ENCODE assay signal across 29 mouse cellular contexts in genomic region chr13:70837571-70837970, GRCm38 (mm10). TPM values are rescaled to one million over a fixed set of nuclear protein-coding genes. Genes with fewer than 3 reads are reported as not detected.
DNase-seq lines count a peak whose midpoint lies in the region; ATAC-seq and TF ChIP-seq lines count a peak whose summit lies in the region.
"Had no signal": no experiment of that assay in that cellular context is flagged by ENCODE, and none has a peak within 500 bp of the region (broad histone marks: within the 10 kb centered on the region; RNA-seq: fewer than 3 reads in every experiment).

No protein-coding gene starts in this region.

- H3K9me3 ChIP-seq in forebrain, embryonic 14.5 days (replicated peaks; ENCODE audit: control insufficient read depth, low read length): no peaks in the 10 kb centered on the region
- no peaks in the 10 kb centered on the region for H3K9me3 ChIP-seq in forebrain, embryonic 16.5 days (ENCODE audit: control insufficient read depth, low read length)
- H3K9me3 ChIP-seq in midbrain, postnatal 0 days (ENCODE audit: low read length): no peaks in the 10 kb centered on the region
- H3K9me3 ChIP-seq in midbrain, embryonic 14.5 days (ENCODE audit: control insufficient read depth, low read length): no peaks in the 10 kb centered on the region
- H3K9me3 ChIP-seq in neural tube, embryonic 15.5 days (replicated peaks): no peaks in the 10 kb centered on the region
- H3K9me3 ChIP-seq: embryonic facial prominence, embryonic 12.5 days; forebrain, embryonic 15.5 days; heart, embryonic 12.5 days; limb, embryonic 13.5 days; liver, embryonic 12.5 days; midbrain, embryonic 15.5 days; neural tube, embryonic 12.5 days had no signal

- H3K27ac ChIP-seq in forebrain, embryonic 14.5 days (ENCODE audit: low read depth, low read length): no peak overlapping the region
- no peak overlapping the region for H3K27ac ChIP-seq in forebrain, embryonic 16.5 days (ENCODE audit: low read length)
- H3K27ac ChIP-seq in midbrain, postnatal 0 days (ENCODE audit: low read depth, low read length): no peak overlapping the region
- no peak overlapping the region for H3K27ac ChIP-seq in midbrain, embryonic 14.5 days (replicated peaks; ENCODE audit: low read depth, low read length)
- H3K27ac ChIP-seq in neural tube, embryonic 15.5 days (replicated peaks): no peak overlapping the region
- H3K27ac ChIP-seq: embryonic facial prominence, embryonic 12.5 days; forebrain, embryonic 15.5 days; gastrocnemius, adult 2 months; hindbrain, embryonic 14.5 days; limb, embryonic 13.5 days; liver, embryonic 12.5 days; midbrain, embryonic 15.5 days; neural tube, embryonic 12.5 days had no signal

- H3K36me3 ChIP-seq in forebrain, embryonic 14.5 days (ENCODE audit: control insufficient read depth, insufficient read depth, low read length): no peaks in the 10 kb centered on the region
- no peaks in the 10 kb centered on the region for H3K36me3 ChIP-seq in forebrain, embryonic 16.5 days (ENCODE audit: control insufficient read depth, insufficient read depth)
- H3K36me3 ChIP-seq in midbrain, postnatal 0 days (ENCODE audit: insufficient read depth, low read length): no peaks in the 10 kb centered on the region
- H3K36me3 ChIP-seq in midbrain, embryonic 14.5 days (ENCODE audit: control insufficient read depth, insufficient read depth, low read length): no peaks in the 10 kb centered on the region
- no peaks in the 10 kb centered on the region for H3K36me3 ChIP-seq in neural tube, embryonic 15.5 days
- H3K36me3 ChIP-seq: embryonic facial prominence, embryonic 12.5 days; forebrain, embryonic 15.5 days; heart, embryonic 12.5 days; limb, embryonic 13.5 days; liver, embryonic 12.5 days; midbrain, embryonic 15.5 days; neural tube, embryonic 12.5 days had no signal

- peak; percentile 16 for DNase-seq in forebrain, embryonic 14.5 days (ENCODE audit: low spot score)
- peak; percentile 20 for DNase-seq in kidney, adult 9 months
- DNase-seq in kidney, postnatal 14 days: no peak
- DNase-seq in midbrain, postnatal 0 days (ENCODE audit: low spot score): peak; percentile 26
- no peak for DNase-seq in midbrain, embryonic 14.5 days
- DNase-seq: adrenal gland, postnatal 25 days; cerebellum, adult 18-20 months; embryo, embryonic 11 days; gastrocnemius, adult 2 months; gastrocnemius, postnatal 36 days; heart, adult 18-20 months; kidney, postnatal 10 days; lung, adult 2 months; lung, postnatal 14 days; thymus, adult 2 months; thymus, postnatal 36 days had no signal

- no peak overlapping the region for H3K4me3 ChIP-seq in forebrain, embryonic 14.5 days (ENCODE audit: low read depth, low read length)
- no peak overlapping the region for H3K4me3 ChIP-seq in forebrain, embryonic 16.5 days (replicated peaks; ENCODE audit: low read length)
- H3K4me3 ChIP-seq in midbrain, postnatal 0 days (ENCODE audit: low read depth, low read length): no peak overlapping the region
- no peak overlapping the region for H3K4me3 ChIP-seq in midbrain, embryonic 14.5 days (replicated peaks; ENCODE audit: low read depth, low read length)
- H3K4me3 ChIP-seq in neural tube, embryonic 15.5 days (replicated peaks): no peak overlapping the region
- H3K4me3 ChIP-seq: embryonic facial prominence, embryonic 12.5 days; forebrain, embryonic 15.5 days; gastrocnemius, adult 2 months; heart, embryonic 12.5 days; limb, embryonic 13.5 days; liver, embryonic 12.5 days; midbrain, embryonic 15.5 days; neural tube, embryonic 12.5 days had no signal

- H3K4me2 ChIP-seq in forebrain, embryonic 14.5 days (ENCODE audit: low read length): no peak overlapping the region
- H3K4me2 ChIP-seq in forebrain, embryonic 16.5 days (ENCODE audit: low read length): no peak overlapping the region
- no peak overlapping the region for H3K4me2 ChIP-seq in midbrain, postnatal 0 days (ENCODE audit: low read depth, low read length, poor library complexity, severe bottlenecking)
- no peak overlapping the region for H3K4me2 ChIP-seq in midbrain, embryonic 14.5 days (ENCODE audit: low read length)
- no peak overlapping the region for H3K4me2 ChIP-seq in neural tube, embryonic 15.5 days
- H3K4me2 ChIP-seq: embryonic facial prominence, embryonic 12.5 days; forebrain, embryonic 15.5 days; heart, embryonic 12.5 days; hindbrain, embryonic 14.5 days; limb, embryonic 13.5 days; liver, embryonic 12.5 days; midbrain, embryonic 15.5 days; neural tube, embryonic 12.5 days had no signal

- peaks cover 5% of the 10 kb centered on the region; the same call in 1 of the 2 replicates for H3K4me1 ChIP-seq in forebrain, embryonic 14.5 days (ENCODE audit: control insufficient read depth, insufficient read depth, low read length)
- peaks cover 6% of the 10 kb centered on the region; the same call in 1 of the 2 replicates for H3K4me1 ChIP-seq in forebrain, embryonic 16.5 days (replicated peaks; ENCODE audit: control insufficient read depth, insufficient read depth, low read length)
- H3K4me1 ChIP-seq in midbrain, postnatal 0 days (ENCODE audit: insufficient read depth, low read length): 0 out of 2 replicates have a peak, but pooled peaks cover 3% of the 10 kb centered on the region
- no peaks in the 10 kb centered on the region; the same call in 1 of the 2 replicates for H3K4me1 ChIP-seq in midbrain, embryonic 14.5 days (ENCODE audit: control insufficient read depth, insufficient read depth, low read length)
- peaks cover 32% of the 10 kb centered on the region for H3K4me1 ChIP-seq in neural tube, embryonic 15.5 days
- H3K4me1 ChIP-seq: embryonic facial prominence, embryonic 12.5 days had no signal

- ATAC-seq in forebrain, embryonic 14.5 days: no peak
- ATAC-seq in forebrain, embryonic 16.5 days: no peak
- no peak for ATAC-seq in midbrain, postnatal 0 days (ENCODE audit: low FRiP score)
- no peak for ATAC-seq in midbrain, embryonic 14.5 days (ENCODE audit: low FRiP score, low TSS enrichment)
- no peak for ATAC-seq in neural tube, embryonic 15.5 days (ENCODE audit: low FRiP score)
- ATAC-seq: CD4-positive, CD25-positive, alpha-beta regulatory T cell, adult 4 months; forebrain, embryonic 15.5 days; intestine, embryonic 16.5 days; liver, embryonic 12.5 days; midbrain, embryonic 15.5 days had no signal

- H3K9ac ChIP-seq in forebrain, embryonic 14.5 days (ENCODE audit: low read length): no peak overlapping the region
- no peak overlapping the region for H3K9ac ChIP-seq in forebrain, embryonic 16.5 days (replicated peaks; ENCODE audit: low read depth, low read length)
- H3K9ac ChIP-seq in midbrain, postnatal 0 days (replicated peaks; ENCODE audit: low read length, poor library complexity, severe bottlenecking): no peak overlapping the region
- H3K9ac ChIP-seq in midbrain, embryonic 14.5 days (replicated peaks; ENCODE audit: low read length): no peak overlapping the region
- no peak overlapping the region for H3K9ac ChIP-seq in neural tube, embryonic 15.5 days (replicated peaks)
- H3K9ac ChIP-seq: embryonic facial prominence, embryonic 12.5 days; forebrain, embryonic 15.5 days; heart, embryonic 12.5 days; hindbrain, embryonic 14.5 days; limb, embryonic 13.5 days; liver, embryonic 12.5 days; midbrain, embryonic 15.5 days; neural tube, embryonic 12.5 days had no signal

- H3K27me3 ChIP-seq in forebrain, embryonic 14.5 days (replicated peaks; ENCODE audit: control insufficient read depth, insufficient read depth, low read length): 0 out of 2 replicates have a peak, but pooled peaks cover 18% of the 10 kb centered on the region
- peaks cover 14% of the 10 kb centered on the region for H3K27me3 ChIP-seq in forebrain, embryonic 16.5 days (replicated peaks; ENCODE audit: control insufficient read depth, insufficient read depth, low read length)
- no peaks in the 10 kb centered on the region for H3K27me3 ChIP-seq in midbrain, postnatal 0 days (ENCODE audit: insufficient read depth, low read length)
- H3K27me3 ChIP-seq in midbrain, embryonic 14.5 days (ENCODE audit: control insufficient read depth, insufficient read depth, low read length): peaks cover 4% of the 10 kb centered on the region; the same call in 1 of the 2 replicates
- peaks cover 19% of the 10 kb centered on the region for H3K27me3 ChIP-seq in neural tube, embryonic 15.5 days (replicated peaks)

- no peak for TF ChIP-seq CTCF in midbrain, postnatal 0 days (IDR thresholded peaks at IDR 0.05)

- 67% methylated on average over 5 of the region's 5 CpGs for WGBS in forebrain, embryonic 14.5 days
- 57% methylated on average over 5 of the region's 5 CpGs for WGBS in forebrain, embryonic 16.5 days
- WGBS in midbrain, postnatal 0 days: 78% methylated on average over 5 of the region's 5 CpGs
- WGBS in midbrain, embryonic 14.5 days: 86% methylated on average over 5 of the region's 5 CpGs
- WGBS in neural tube, embryonic 15.5 days: 76% methylated on average over 5 of the region's 5 CpGs

RNA-seq across cellular contexts. Expression of gene Adamts16, which starts 4.0 kb away (rescaled TPM):
- polyA plus RNA-seq in forebrain, embryonic 14.5 days (2014; fragmentation: Nextera tagmentation; extraction: Ambion mirVana): 0.39 and 0.68 TPM in 2 replicates
- 0.71 and 1.1 TPM in 2 replicates for polyA plus RNA-seq in forebrain, embryonic 16.5 days (2015; fragmentation: Nextera tagmentation; extraction: Ambion mirVana)
- 4.8 and 5.6 TPM in 2 replicates for total RNA-seq in midbrain, postnatal 0 days (2014; rRNA removed)
- 2.0 and 2.2 TPM in 2 replicates for polyA plus RNA-seq in midbrain, postnatal 0 days (2015; fragmentation: Nextera tagmentation; extraction: Ambion mirVana)
- polyA plus RNA-seq in midbrain, embryonic 14.5 days (2014; fragmentation: Nextera tagmentation; extraction: Ambion mirVana): 1.4 TPM in 2 replicates
- polyA plus RNA-seq in neural tube, embryonic 15.5 days (2015; fragmentation: Nextera tagmentation; extraction: Ambion mirVana): 6.3 and 7.0 TPM in 2 replicates
- total RNA-seq: heart, adult 18-20 months; hematopoietic stem cell, adult 5-6 weeks had no signal
- polyA plus RNA-seq: CD4-positive, CD25-positive, alpha-beta regulatory T cell, adult 4 months; liver, embryonic 12.5 days had no signal

Comparison
In these comparisons a context has a peak if more than half of its experiments do, and no peak if none do; other contexts are left out.
1. DNase-seq: peak in forebrain, embryonic 14.5 days (single experiment), kidney, adult 9 months (single experiment) and midbrain, postnatal 0 days (single experiment); none in kidney, postnatal 14 days (single experiment) and midbrain, embryonic 14.5 days (single experiment).